Mouse (Mus musculus) brain, embryonic 14.5 days (tissue): ENCODE measurements around the gene Runx1.

Experiments
- CTCF ChIP-seq: fragments of 200-500 bp; IDR thresholded peaks from 2 replicates; pipeline ENCODE4 v1.5.1; 2012; ENCODE audit warnings: inconsistent platforms, mild to moderate bottlenecking, moderate library complexity, borderline replicate concordance; ENCODE audit not compliant: insufficient read depth, insufficient read length; ENCODE audit errors: extremely low read depth
- POLR2A ChIP-seq: fragments of 200-500 bp; IDR thresholded peaks from 2 replicates; pipeline ENCODE4 v1.6.1; 2012; ENCODE audit warnings: mild to moderate bottlenecking, inconsistent platforms, borderline replicate concordance; ENCODE audit not compliant: poor library complexity, insufficient read depth, insufficient read length, severe bottlenecking; ENCODE audit errors: extremely low read depth

- TF ChIP-seq CTCF: no peak
- TF ChIP-seq POLR2A: no peak
Measured at GRCm38 (mm10) chr16:92815195-92815527, 10.8 kb downstream of the Runx1 start.
